Mouse (Mus musculus) G1E (cell line): ENCODE measurements around the gene Ucma. TPM values are rescaled to one million over a fixed set of nuclear protein-coding genes. Genes with fewer than 3 reads are reported as not detected.
"Not testable (repeated sequence)": the region's sequence is repeated elsewhere in the genome, so short reads cannot be mapped to it uniquely, and the experiment has no call there.

Experiments used
- ATAC-seq: 2 replicates; pipeline ENCODE4 v1.8.0; 2016; ENCODE audit warnings: mild to moderate bottlenecking; ENCODE audit not compliant: insufficient number of reproducible peaks, poor library complexity, low FRiP score, severe bottlenecking; ENCODE audit errors: extremely low read depth
- DNase-seq: peaks from one replicate; pipeline ENCODE4 v3.0.0; 2012; ENCODE audit warnings: low spot score
- H3K27me3 ChIP-seq: 2 replicates; pipeline ENCODE4 v1.6.1; 2012; ENCODE audit warnings: mild to moderate bottlenecking, low read length, inconsistent platforms; ENCODE audit not compliant: insufficient read depth
- H3K36me3 ChIP-seq: replicated peaks from 2 replicates; pipeline ENCODE3; 2012; ENCODE audit warnings: mild to moderate bottlenecking, inconsistent platforms
- H3K4me1 ChIP-seq: 2 replicates; pipeline ENCODE4 v1.6.1; 2012; ENCODE audit warnings: low read depth, low read length, inconsistent platforms, mixed read lengths; ENCODE audit not compliant: insufficient read depth
- H3K4me3 ChIP-seq: 2 replicates; pipeline ENCODE4 v1.5.1; 2012; ENCODE audit warnings: low read depth, mild to moderate bottlenecking, inconsistent platforms, low read length, moderate library complexity, mixed read lengths
- H3K9me3 ChIP-seq: replicated peaks from 2 replicates; pipeline ENCODE4 v1.6.1; 2012; ENCODE audit warnings: inconsistent platforms
- CTCF ChIP-seq: IDR thresholded peaks from 2 replicates; pipeline ENCODE4 v1.5.1; 2012; ENCODE audit warnings: low read depth, low read length, inconsistent platforms, mixed read lengths
- GATA1 ChIP-seq: IDR thresholded peaks from 2 replicates; pipeline ENCODE4 v1.6.1; 2012; ENCODE audit warnings: borderline replicate concordance, low read length, inconsistent platforms, mixed read lengths
- GATA2 ChIP-seq: IDR thresholded peaks from 2 replicates; pipeline ENCODE4 v1.6.1; 2012; ENCODE audit warnings: low read depth, low read length, inconsistent platforms, borderline replicate concordance
- POLR2AphosphoS5 ChIP-seq: IDR thresholded peaks from 2 replicates; pipeline ENCODE4 v1.6.1; 2012; ENCODE audit warnings: low read depth, low read length, inconsistent platforms; ENCODE audit not compliant: insufficient replicate concordance
- TAL1 ChIP-seq: conservative IDR thresholded peaks from 2 replicates; pipeline ENCODE4 v1.6.1; 2012; ENCODE audit warnings: low read depth, low read length, inconsistent platforms, mixed read lengths
- polyA plus RNA-seq: library from polyadenylated mRNA; stranded (reverse); fragments of >175 nt; gene quantifications from 2 replicates; pipeline ENCODE4 v1.2.3, GENCODE M21; 2012
- total RNA-seq, 2 experiments: library from RNA; stranded (forward) in 1 of 2; stranded (reverse) in 1 of 2; fragments of 200-1000 nt in 1 of 2; fragments of >200 nt in 1 of 2; fragmentation: Nextera tagmentation in 1 of 2; gene quantifications; 2 replicates each; pipeline ENCODE4 v1.2.3; 2014 to 2017

The Ucma gene
- total RNA-seq (2014; fragmentation: Nextera tagmentation) (not detected in 2 replicates), total RNA-seq (2017) (not detected in 2 replicates), polyA plus RNA-seq (not detected in 2 replicates)

GRCm38 (mm10) chr2:4975807-4976206 lies at the start of gene Ucma:
Gene Ucma, plus strand, starts transcription at chr2:4976122.
- ATAC-seq (no peak), DNase-seq (no peak)
- no peak for TF ChIP-seq POLR2AphosphoS5
- Histone ChIP-seq H3K27me3 (peaks cover 41% of the 10 kb centered on the region), H3K4me3 (no peak within 1 kb of the TSS), H3K9me3 (no peaks in the 10 kb centered on the region), H3K4me1 (no peaks in the 10 kb centered on the region), H3K36me3 (no peaks in the 10 kb centered on the region)

GRCm38 (mm10) chr2:4927391-4927790 lies 48.5 kb upstream of the Ucma start:
- no peak for TF ChIP-seq GATA2
- no peak for TF ChIP-seq TAL1
- TF ChIP-seq GATA1, result no peak
- TF ChIP-seq CTCF, result no peak
- TF ChIP-seq POLR2AphosphoS5, result no peak
- peaks cover 2% of the 10 kb centered on the region for H3K36me3 ChIP-seq
- H3K4me1 ChIP-seq, result no peaks in the 10 kb centered on the region
- peaks cover 3% of the 10 kb centered on the region; the same call in 1 of the 2 replicates for H3K9me3 ChIP-seq
- H3K27me3 ChIP-seq, result no peaks in the 10 kb centered on the region
- ATAC-seq (no peak), DNase-seq (no peak)
- no peak overlapping the region for H3K4me3 ChIP-seq

- Histone ChIP-seq H3K27me3 (no peaks in the 10 kb centered on the region), H3K36me3 (peaks cover 2% of the 10 kb centered on the region), H3K9me3 (peaks cover 3% of the 10 kb centered on the region; the same call in 1 of the 2 replicates), H3K4me3 (no peak overlapping the region), H3K4me1 (no peaks in the 10 kb centered on the region)
- DNase-seq (no peak), ATAC-seq (no peak)
- TF ChIP-seq GATA2, result no peak
Observed at GRCm38 (mm10) chr2:4929230-4929629, 46.7 kb upstream of the Ucma start.

- DNase-seq (no peak), ATAC-seq (no peak)
- Histone ChIP-seq H3K36me3 (no peaks in the 10 kb centered on the region), H3K27me3 (no peaks in the 10 kb centered on the region), H3K4me1 (no peaks in the 10 kb centered on the region), H3K4me3 (no peak overlapping the region), H3K9me3 (no peaks in the 10 kb centered on the region)
- no peak for TF ChIP-seq TAL1
- no peak for TF ChIP-seq GATA2
- no peak for TF ChIP-seq GATA1
- no peak for TF ChIP-seq CTCF
- no peak for TF ChIP-seq POLR2AphosphoS5
Observed at GRCm38 (mm10) chr2:4934516-4934915, 41.4 kb upstream of the Ucma start.

GRCm38 (mm10) chr2:4937931-4938330 lies 38.0 kb upstream of the Ucma start:
- Histone ChIP-seq H3K4me1 (no peaks in the 10 kb centered on the region), H3K9me3 (no peaks in the 10 kb centered on the region), H3K4me3 (no peak overlapping the region), H3K27me3 (no peaks in the 10 kb centered on the region), H3K36me3 (no peaks in the 10 kb centered on the region)
- TF ChIP-seq GATA2 (no peak), TAL1 (no peak), GATA1 (no peak), POLR2AphosphoS5 (no peak), CTCF (no peak)
- ATAC-seq (no peak), DNase-seq (no peak)

GRCm38 (mm10) chr2:4940861-4941260 lies 35.1 kb upstream of the Ucma start:
- no peak overlapping the region for H3K4me3 ChIP-seq
- DNase-seq, result no peak
- no peak for ATAC-seq
- no peaks in the 10 kb centered on the region for H3K36me3 ChIP-seq
- H3K27me3 ChIP-seq, result no peaks in the 10 kb centered on the region
- H3K4me1 ChIP-seq, result no peaks in the 10 kb centered on the region
- H3K9me3 ChIP-seq, result 0 out of 2 replicates have a peak, but pooled peaks cover 4% of the 10 kb centered on the region
- TF ChIP-seq GATA1, result no peak
- no peak for TF ChIP-seq POLR2AphosphoS5
- no peak for TF ChIP-seq CTCF
- TF ChIP-seq GATA2, result no peak
- TF ChIP-seq TAL1, result no peak

GRCm38 (mm10) chr2:4949691-4950090 lies 26.2 kb upstream of the Ucma start:
- not testable (repeated sequence) for H3K27me3 ChIP-seq, DNase-seq, H3K36me3 ChIP-seq, H3K4me1 ChIP-seq, H3K9me3 ChIP-seq, ATAC-seq, H3K4me3 ChIP-seq
